Mouse (Mus musculus): ENCODE data around the gene Hdac6. TPM values are rescaled to one million over a fixed set of nuclear protein-coding genes. Genes with fewer than 3 reads are reported as not detected.

The Hdac6 gene
- polyA plus RNA-seq (2012; rRNA removed) = 65.1 and 86.2 TPM in 2 replicates

DNA sequence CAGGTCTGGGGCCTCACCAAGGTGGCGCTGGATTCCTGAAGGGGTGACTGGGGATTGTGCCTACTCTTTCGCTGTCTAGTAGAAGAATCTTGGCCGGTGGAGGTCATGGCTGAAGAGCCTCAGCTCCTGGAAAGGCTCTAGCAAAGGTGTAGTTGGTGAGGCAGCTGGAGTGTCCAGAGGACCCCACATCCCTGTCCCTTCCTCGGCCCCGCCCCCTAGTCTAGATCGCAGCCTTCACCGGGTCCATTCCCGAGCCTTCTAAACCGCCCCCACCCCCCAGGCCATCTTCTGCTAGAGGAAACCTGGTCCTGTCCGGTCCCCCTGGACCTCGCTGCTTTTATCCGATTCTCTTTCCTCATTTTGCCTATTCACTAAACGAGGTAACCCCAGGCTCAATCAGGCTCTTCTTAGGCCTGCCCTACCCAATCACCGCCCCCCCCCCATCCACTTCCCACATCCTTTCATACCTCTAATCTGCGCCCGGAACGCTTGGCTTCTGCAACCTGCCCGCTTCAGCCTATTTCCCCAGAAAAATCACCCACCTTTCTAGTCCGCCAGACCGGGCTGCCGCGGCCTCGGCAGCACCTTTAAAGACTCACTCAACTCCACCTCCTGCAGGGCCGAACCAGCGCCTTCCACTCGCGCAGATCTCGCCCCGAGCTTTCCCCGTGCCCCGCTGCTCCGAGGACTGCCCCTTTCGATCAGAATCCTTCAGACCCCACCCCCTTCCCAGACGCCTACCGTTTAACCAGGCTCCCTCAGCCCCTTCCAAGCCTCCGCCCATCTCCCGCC, at the start of gene Hdac6:
Gene Hdac6 (minus strand): TSS at position 782 of the 792 bp plus-strand sequence.
- H3K4me1 ChIP-seq (ENCODE audit: control insufficient read depth, insufficient read depth, low read length) = peaks cover 12% of the 10 kb centered on the region; the same call in 1 of the 2 replicates
- H3K27me3 ChIP-seq (replicated peaks; ENCODE audit: control insufficient read depth, insufficient read depth, low read length) = no peaks in the 10 kb centered on the region
- H3K4me3 ChIP-seq (ENCODE audit: insufficient read depth, low read depth, low read length) = peak within 1 kb of the TSS; percentile 78
- no peaks in the 10 kb centered on the region for H3K36me3 ChIP-seq (ENCODE audit: control insufficient read depth, insufficient read depth, low read length)
- TF ChIP-seq CTCF (conservative IDR thresholded peaks at IDR 0.05; ENCODE audit: insufficient read depth, insufficient read length, low read depth, low read length) (no peak), POLR2A (IDR thresholded peaks at IDR 0.05; ENCODE audit: low read depth, low read length) (peak; percentile 37)
- WGBS = under 1% methylated on average over 33 of the region's 37 CpGs
- peak; percentile 26 for DNase-seq
- H3K27ac ChIP-seq (ENCODE audit: insufficient read depth, low read depth, low read length) = peak within 1 kb of the TSS; percentile 62; the same call in 1 of the 2 replicates

DNA sequence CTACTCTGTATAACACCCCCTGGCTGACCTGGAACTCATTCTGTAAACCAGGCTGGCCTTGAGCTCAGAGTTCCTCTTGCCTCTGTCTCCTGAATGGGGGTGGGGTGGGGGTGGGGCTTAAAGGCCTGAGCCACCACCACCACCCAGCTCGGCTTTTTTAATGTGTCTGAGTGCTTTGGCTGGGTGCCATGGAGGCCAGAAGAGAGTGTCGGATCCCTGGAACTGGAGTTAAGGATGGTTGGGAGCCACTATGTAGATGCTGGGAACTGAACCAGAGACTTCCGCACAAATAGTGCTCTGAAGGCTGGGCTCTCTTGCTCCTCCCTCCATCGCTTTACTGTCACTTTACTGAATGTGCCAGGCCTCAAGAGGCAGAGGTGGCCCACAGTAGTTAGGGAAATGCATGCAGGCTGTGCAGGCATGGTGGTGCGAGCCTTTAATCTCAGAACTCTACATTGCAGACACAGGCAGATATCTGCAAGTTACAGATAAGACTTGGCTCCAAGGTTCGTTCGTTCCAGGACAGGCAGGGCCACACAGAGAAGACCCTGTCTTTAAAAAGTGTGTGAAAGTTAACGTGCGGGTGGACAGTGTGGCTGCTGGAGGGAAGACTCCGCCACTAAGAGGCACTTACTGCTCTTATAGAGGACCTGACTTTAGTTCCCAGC, 45.5 kb upstream of the Hdac6 start:
- no peaks in the 10 kb centered on the region for H3K27me3 ChIP-seq (replicated peaks; ENCODE audit: control insufficient read depth, insufficient read depth, low read length)
- peak; percentile 58 for DNase-seq
- peak overlapping the region; percentile 45; the same call in 1 of the 2 replicates for H3K27ac ChIP-seq (ENCODE audit: insufficient read depth, low read depth, low read length)
- no peak for TF ChIP-seq CTCF (conservative IDR thresholded peaks at IDR 0.05; ENCODE audit: insufficient read depth, insufficient read length, low read depth, low read length)
- TF ChIP-seq POLR2A (IDR thresholded peaks at IDR 0.05; ENCODE audit: low read depth, low read length) = no peak
- H3K4me1 ChIP-seq (ENCODE audit: control insufficient read depth, insufficient read depth, low read length) = peaks cover 4% of the 10 kb centered on the region; the same call in 1 of the 2 replicates
- no peaks in the 10 kb centered on the region for H3K36me3 ChIP-seq (ENCODE audit: control insufficient read depth, insufficient read depth, low read length)
- 74% methylated on average over 10 of the region's 10 CpGs for WGBS
- no peak overlapping the region for H3K4me3 ChIP-seq (ENCODE audit: insufficient read depth, low read depth, low read length)

GRCm38 (mm10) chrX:7992379-7993067, 44.8 kb upstream of the Hdac6 start:
- peak; percentile 71 for DNase-seq
- Histone ChIP-seq H3K27ac (ENCODE audit: insufficient read depth, low read depth, low read length) (peak overlapping the region; percentile 59; the same call in 1 of the 2 replicates), H3K4me3 (ENCODE audit: insufficient read depth, low read depth, low read length) (no peak overlapping the region), H3K36me3 (ENCODE audit: control insufficient read depth, insufficient read depth, low read length) (no peaks in the 10 kb centered on the region), H3K27me3 (replicated peaks; ENCODE audit: control insufficient read depth, insufficient read depth, low read length) (no peaks in the 10 kb centered on the region), H3K4me1 (ENCODE audit: control insufficient read depth, insufficient read depth, low read length) (peaks cover 4% of the 10 kb centered on the region; the same call in 1 of the 2 replicates)
- WGBS = 33% methylated on average over 8 of the region's 8 CpGs
- TF ChIP-seq CTCF (conservative IDR thresholded peaks at IDR 0.05; ENCODE audit: insufficient read depth, insufficient read length, low read depth, low read length) = no peak
- TF ChIP-seq POLR2A (IDR thresholded peaks at IDR 0.05; ENCODE audit: low read depth, low read length) = no peak

DNA sequence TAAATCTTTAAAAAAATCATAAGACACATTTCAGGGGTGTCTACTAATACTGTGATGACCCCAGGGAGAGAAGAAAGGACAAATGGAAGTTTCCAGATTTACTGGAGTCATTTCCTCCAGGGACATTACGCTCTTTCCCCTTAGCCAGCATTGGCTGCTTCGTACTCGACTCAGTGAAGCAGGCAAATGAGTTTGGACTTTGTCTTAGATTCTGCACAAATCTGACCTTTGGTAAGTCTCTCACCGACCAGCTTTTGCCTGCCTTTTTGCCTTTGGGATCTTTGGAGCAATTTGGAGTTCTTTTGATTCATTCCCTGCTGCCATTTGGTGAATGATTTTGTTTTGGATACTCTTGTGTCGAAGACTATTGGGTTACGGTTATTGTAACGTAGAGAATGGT, 33.7 kb upstream of the Hdac6 start:
- Histone ChIP-seq H3K27ac (ENCODE audit: insufficient read depth, low read depth, low read length) (peak overlapping the region; percentile 91), H3K4me3 (ENCODE audit: insufficient read depth, low read depth, low read length) (no peak overlapping the region), H3K36me3 (ENCODE audit: control insufficient read depth, insufficient read depth, low read length) (no peaks in the 10 kb centered on the region), H3K27me3 (replicated peaks; ENCODE audit: control insufficient read depth, insufficient read depth, low read length) (no peaks in the 10 kb centered on the region), H3K4me1 (ENCODE audit: control insufficient read depth, insufficient read depth, low read length) (no peaks in the 10 kb centered on the region)
- WGBS = 50% methylated on average over 7 of the region's 7 CpGs
- DNase-seq = peak; percentile 76
- TF ChIP-seq CTCF (conservative IDR thresholded peaks at IDR 0.05; ENCODE audit: insufficient read depth, insufficient read length, low read depth, low read length) (no peak), POLR2A (IDR thresholded peaks at IDR 0.05; ENCODE audit: low read depth, low read length) (no peak)

- H3K4me3 ChIP-seq (ENCODE audit: insufficient read depth, low read depth, low read length) = no peak within 1 kb of the TSS
- H3K27ac ChIP-seq (ENCODE audit: insufficient read depth, low read depth, low read length) = no peak within 1 kb of the TSS
- H3K36me3 ChIP-seq (ENCODE audit: control insufficient read depth, insufficient read depth, low read length) = no peaks in the 10 kb centered on the region
- TF ChIP-seq POLR2A (IDR thresholded peaks at IDR 0.05; ENCODE audit: low read depth, low read length) (no peak), CTCF (conservative IDR thresholded peaks at IDR 0.05; ENCODE audit: insufficient read depth, insufficient read length, low read depth, low read length) (no peak)
- no peaks in the 10 kb centered on the region for H3K27me3 ChIP-seq (replicated peaks; ENCODE audit: control insufficient read depth, insufficient read depth, low read length)
- WGBS = 95% methylated on average over 11 of the region's 11 CpGs
- H3K4me1 ChIP-seq (ENCODE audit: control insufficient read depth, insufficient read depth, low read length) = no peaks in the 10 kb centered on the region
- DNase-seq = no peak
These were observed 30.2 kb upstream of the Hdac6 start, which contains the start of gene Gata1 for GRCm38 (mm10) chrX:7977892-7978291. TSS of gene Gata1 (minus strand) at chrX:7978071.

GRCm38 (mm10) chrX:7971292-7971691, 23.6 kb upstream of the Hdac6 start:
- WGBS = 83% methylated on average over 4 of the region's 4 CpGs
- DNase-seq = no peak
- Histone ChIP-seq H3K4me1 (ENCODE audit: control insufficient read depth, insufficient read depth, low read length) (no peaks in the 10 kb centered on the region), H3K27ac (ENCODE audit: insufficient read depth, low read depth, low read length) (no peak overlapping the region), H3K27me3 (replicated peaks; ENCODE audit: control insufficient read depth, insufficient read depth, low read length) (no peaks in the 10 kb centered on the region), H3K4me3 (ENCODE audit: insufficient read depth, low read depth, low read length) (no peak overlapping the region), H3K36me3 (ENCODE audit: control insufficient read depth, insufficient read depth, low read length) (no peaks in the 10 kb centered on the region)
- no peak for TF ChIP-seq POLR2A (IDR thresholded peaks at IDR 0.05; ENCODE audit: low read depth, low read length)
- no peak for TF ChIP-seq CTCF (conservative IDR thresholded peaks at IDR 0.05; ENCODE audit: insufficient read depth, insufficient read length, low read depth, low read length)
